Mouse (Mus musculus): Measurements from ENCODE around the gene Ngfr.

Ngfr gene

GRCm38 (mm10) chr11:95563849-95564248 lies 23.7 kb downstream of the Ngfr start:
- DNase-seq = no peak

- no peak for DNase-seq
Observed at GRCm38 (mm10) chr11:95560773-95561172, 26.8 kb downstream of the Ngfr start.

GRCm38 (mm10) chr11:95559761-95560160 lies 27.8 kb downstream of the Ngfr start:
- DNase-seq = no peak

GRCm38 (mm10) chr11:95557719-95558118 lies 29.8 kb downstream of the Ngfr start:
- no peak for DNase-seq

- DNase-seq = no peak
Observed at GRCm38 (mm10) chr11:95557032-95557431, 30.5 kb downstream of the Ngfr start.

GRCm38 (mm10) chr11:95555279-95555678 lies 32.3 kb downstream of the Ngfr start:
- DNase-seq = no peak

GRCm38 (mm10) chr11:95550301-95551021 lies 37.1 kb downstream of the Ngfr start:
- DNase-seq = no peak

GRCm38 (mm10) chr11:95546021-95546782 lies 41.3 kb downstream of the Ngfr start:
- DNase-seq = no peak

GRCm38 (mm10) chr11:95544546-95545327 lies 42.8 kb downstream of the Ngfr start:
- DNase-seq = no peak

GRCm38 (mm10) chr11:95540637-95541385 lies 46.7 kb downstream of the Ngfr start:
- no peak for DNase-seq

GRCm38 (mm10) chr11:95538378-95539104 lies 49.0 kb downstream of the Ngfr start:
- no peak for DNase-seq

GRCm38 (mm10) chr11:95533484-95534160 lies 53.9 kb downstream of the Ngfr start:
- DNase-seq = peak; percentile 78

GRCm38 (mm10) chr11:95532353-95533072 lies 55.0 kb downstream of the Ngfr start:
- no peak for DNase-seq

GRCm38 (mm10) chr11:95528231-95528630 lies 59.3 kb downstream of the Ngfr start:
- DNase-seq = no peak

- no peak for DNase-seq
Observed at GRCm38 (mm10) chr11:95527307-95527706, 60.2 kb downstream of the Ngfr start.

GRCm38 (mm10) chr11:95521563-95521962 lies 66.0 kb downstream of the Ngfr start:
- DNase-seq = peak; percentile 88

GRCm38 (mm10) chr11:95520456-95521072 lies 67.0 kb downstream of the Ngfr start:
- DNase-seq = peak; percentile 91

- DNase-seq = no peak
Observed at GRCm38 (mm10) chr11:95519996-95520395, 67.5 kb downstream of the Ngfr start.

GRCm38 (mm10) chr11:95519299-95519698 lies 68.2 kb downstream of the Ngfr start:
- no peak for DNase-seq

All from cerebellum, adult 9-11 months (tissue).